Mouse (Mus musculus): ENCODE measurements around the gene Arhgap19. TPM values are rescaled to one million over a fixed set of nuclear protein-coding genes. Genes with fewer than 3 reads are reported as not detected.

The Arhgap19 gene
- polyA plus RNA-seq, 1 experiment from 2014 or later, result 43.6 TPM

DNA sequence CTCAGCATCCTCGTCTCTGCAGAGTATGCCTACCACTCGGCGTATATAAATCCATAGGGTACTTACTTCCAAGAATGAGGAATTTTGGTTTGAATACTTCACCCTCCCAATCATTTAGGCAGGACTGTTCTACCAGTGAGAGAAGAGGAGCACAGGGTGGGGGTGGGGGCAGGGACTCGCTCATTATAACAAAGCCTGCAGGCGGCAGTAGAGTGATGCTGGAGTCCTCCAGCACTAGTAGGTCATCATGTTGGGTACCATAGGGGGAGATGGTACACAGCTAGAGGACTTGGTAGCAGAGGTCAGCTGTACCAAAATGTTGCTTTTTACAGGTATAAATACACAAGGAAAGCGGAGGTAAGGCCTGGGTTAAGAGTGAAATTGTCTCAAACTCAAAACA lies 42.5 kb upstream of the Arhgap19 start:
- Histone ChIP-seq H3K27me3 (ENCODE audit: control insufficient read depth, insufficient read depth, low read length) (peaks cover 7% of the 10 kb centered on the region; the same call in 1 of the 2 replicates), H3K4me3 (ENCODE audit: low read depth, low read length) (no peak overlapping the region), H3K27ac (replicated peaks; ENCODE audit: low read depth, low read length) (no peak overlapping the region), H3K36me3 (ENCODE audit: control insufficient read depth, insufficient read depth, low read length) (no peaks in the 10 kb centered on the region), H3K4me1 (ENCODE audit: control insufficient read depth, insufficient read depth, low read length) (0 out of 2 replicates have a peak, but pooled peaks cover 5% of the 10 kb centered on the region), H3K4me2 (ENCODE audit: low read depth, severe bottlenecking) (no peak overlapping the region), H3K9me3 (ENCODE audit: control insufficient read depth, low read length) (no peaks in the 10 kb centered on the region), H3K9ac (ENCODE audit: low read length) (no peak overlapping the region)
- ATAC-seq (ENCODE audit: insufficient number of reproducible peaks, low FRiP score, low TSS enrichment, low read depth), result no peak
- DNase-seq (ENCODE audit: low spot score), result no peak
- 81% methylated on average over 6 of the region's 6 CpGs for WGBS

GRCm38 (mm10) chr19:41842706-41843105 lies 40.9 kb upstream of the Arhgap19 start:
- H3K4me1 ChIP-seq (ENCODE audit: control insufficient read depth, insufficient read depth, low read length), result 0 out of 2 replicates have a peak, but pooled peaks cover 5% of the 10 kb centered on the region
- H3K27ac ChIP-seq (replicated peaks; ENCODE audit: low read depth, low read length), result no peak overlapping the region
- no peaks in the 10 kb centered on the region for H3K9me3 ChIP-seq (ENCODE audit: control insufficient read depth, low read length)
- H3K36me3 ChIP-seq (ENCODE audit: control insufficient read depth, insufficient read depth, low read length), result no peaks in the 10 kb centered on the region
- no peak overlapping the region for H3K4me3 ChIP-seq (ENCODE audit: low read depth, low read length)
- ATAC-seq (ENCODE audit: insufficient number of reproducible peaks, low FRiP score, low TSS enrichment, low read depth) (no peak), DNase-seq (ENCODE audit: low spot score) (no peak)
- H3K9ac ChIP-seq (ENCODE audit: low read length), result no peak overlapping the region
- no peak overlapping the region for H3K4me2 ChIP-seq (ENCODE audit: low read depth, severe bottlenecking)
- WGBS, result 83% methylated on average over 4 of the region's 4 CpGs
- H3K27me3 ChIP-seq (ENCODE audit: control insufficient read depth, insufficient read depth, low read length), result peaks cover 7% of the 10 kb centered on the region; the same call in 1 of the 2 replicates

DNA sequence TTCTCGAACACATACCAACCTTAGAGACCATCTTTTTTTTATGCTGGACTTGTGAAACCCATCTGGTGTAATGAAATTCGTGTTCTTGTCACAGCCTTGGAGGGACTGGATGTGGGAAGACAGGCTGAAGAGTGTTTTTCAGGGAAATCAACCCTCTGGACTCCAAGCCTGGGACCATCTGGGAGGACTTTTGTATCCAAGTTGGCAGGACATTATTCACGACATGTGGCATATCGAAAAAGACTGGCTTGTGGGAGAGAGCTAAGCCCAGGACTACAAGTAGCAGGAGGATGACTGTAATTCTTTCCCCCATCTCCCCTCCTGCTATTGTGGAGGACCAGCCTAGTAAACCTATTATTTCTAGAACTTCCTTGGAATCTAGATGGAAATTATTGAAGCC lies 40.3 kb upstream of the Arhgap19 start:
- no peak overlapping the region for H3K9ac ChIP-seq (ENCODE audit: low read length)
- no peak for DNase-seq (ENCODE audit: low spot score)
- no peaks in the 10 kb centered on the region for H3K36me3 ChIP-seq (ENCODE audit: control insufficient read depth, insufficient read depth, low read length)
- H3K4me2 ChIP-seq (ENCODE audit: low read depth, severe bottlenecking), result no peak overlapping the region
- no peak for ATAC-seq (ENCODE audit: insufficient number of reproducible peaks, low FRiP score, low TSS enrichment, low read depth)
- no peaks in the 10 kb centered on the region for H3K9me3 ChIP-seq (ENCODE audit: control insufficient read depth, low read length)
- H3K4me1 ChIP-seq (ENCODE audit: control insufficient read depth, insufficient read depth, low read length), result 0 out of 2 replicates have a peak, but pooled peaks cover 5% of the 10 kb centered on the region
- no peak overlapping the region for H3K4me3 ChIP-seq (ENCODE audit: low read depth, low read length)
- no peak overlapping the region for H3K27ac ChIP-seq (replicated peaks; ENCODE audit: low read depth, low read length)
- H3K27me3 ChIP-seq (ENCODE audit: control insufficient read depth, insufficient read depth, low read length), result peaks cover 7% of the 10 kb centered on the region; the same call in 1 of the 2 replicates
- WGBS, result 90% methylated on average over 4 of the region's 4 CpGs

GRCm38 (mm10) chr19:41841105-41841750 lies 39.4 kb upstream of the Arhgap19 start:
- DNase-seq (ENCODE audit: low spot score) (no peak), ATAC-seq (ENCODE audit: insufficient number of reproducible peaks, low FRiP score, low TSS enrichment, low read depth) (no peak)
- 77% methylated on average over 7 of the region's 7 CpGs for WGBS
- no peak overlapping the region for H3K4me3 ChIP-seq (ENCODE audit: low read depth, low read length)
- 0 out of 2 replicates have a peak, but pooled peaks cover 2% of the 10 kb centered on the region for H3K4me1 ChIP-seq (ENCODE audit: control insufficient read depth, insufficient read depth, low read length)
- no peak overlapping the region for H3K4me2 ChIP-seq (ENCODE audit: low read depth, severe bottlenecking)
- no peak overlapping the region for H3K9ac ChIP-seq (ENCODE audit: low read length)
- H3K27me3 ChIP-seq (ENCODE audit: control insufficient read depth, insufficient read depth, low read length), result peaks cover 6% of the 10 kb centered on the region; the same call in 1 of the 2 replicates
- H3K9me3 ChIP-seq (ENCODE audit: control insufficient read depth, low read length), result no peaks in the 10 kb centered on the region
- H3K27ac ChIP-seq (replicated peaks; ENCODE audit: low read depth, low read length), result no peak overlapping the region
- H3K36me3 ChIP-seq (ENCODE audit: control insufficient read depth, insufficient read depth, low read length), result no peaks in the 10 kb centered on the region

DNA sequence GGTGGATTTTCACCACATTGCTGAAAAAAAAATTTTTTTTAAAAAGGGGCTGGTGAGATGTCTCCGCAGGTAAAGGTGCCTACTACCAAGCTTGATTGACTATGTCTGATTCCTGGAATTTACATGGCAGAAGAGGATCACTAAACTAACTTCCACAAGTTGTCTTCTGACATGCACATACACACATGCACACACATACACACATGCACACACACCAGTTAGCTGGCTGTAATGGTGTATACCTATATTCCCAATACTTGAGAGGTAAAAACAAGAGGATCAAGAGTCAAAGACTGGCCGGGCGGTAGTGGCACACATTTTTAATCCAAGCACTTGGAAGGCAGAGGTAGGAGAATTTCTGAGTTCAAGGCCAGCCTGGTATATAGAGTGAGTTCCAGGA lies 37.8 kb upstream of the Arhgap19 start:
- H3K27ac ChIP-seq (replicated peaks; ENCODE audit: low read depth, low read length), result no peak overlapping the region
- H3K4me1 ChIP-seq (ENCODE audit: control insufficient read depth, insufficient read depth, low read length), result no peaks in the 10 kb centered on the region
- H3K9me3 ChIP-seq (ENCODE audit: control insufficient read depth, low read length), result no peaks in the 10 kb centered on the region
- H3K4me2 ChIP-seq (ENCODE audit: low read depth, severe bottlenecking), result no peak overlapping the region
- H3K36me3 ChIP-seq (ENCODE audit: control insufficient read depth, insufficient read depth, low read length), result no peaks in the 10 kb centered on the region
- no peaks in the 10 kb centered on the region for H3K27me3 ChIP-seq (ENCODE audit: control insufficient read depth, insufficient read depth, low read length)
- no peak for DNase-seq (ENCODE audit: low spot score)
- ATAC-seq (ENCODE audit: insufficient number of reproducible peaks, low FRiP score, low TSS enrichment, low read depth), result no peak
- 96% methylated on average over 3 of the region's 3 CpGs for WGBS
- no peak overlapping the region for H3K4me3 ChIP-seq (ENCODE audit: low read depth, low read length)
- no peak overlapping the region for H3K9ac ChIP-seq (ENCODE audit: low read length)

DNA sequence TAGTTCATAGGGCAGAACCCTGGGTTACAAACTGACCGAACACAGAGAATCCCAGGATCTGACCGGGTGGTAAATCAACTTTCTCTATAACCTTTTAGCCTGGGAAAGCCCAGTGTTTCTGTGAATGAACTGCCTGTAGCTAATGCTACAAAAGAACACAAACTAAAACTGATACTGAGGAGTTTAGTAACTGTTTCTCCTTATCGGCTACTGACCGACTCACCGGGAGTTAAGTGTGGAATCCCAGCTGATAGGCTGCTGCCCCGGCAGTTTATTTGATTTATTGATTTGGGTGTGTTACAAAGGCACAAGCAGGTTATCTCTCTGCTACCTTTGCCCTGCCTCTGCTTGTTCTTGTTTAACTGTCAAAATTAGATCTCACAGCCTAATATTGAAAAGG lies 37.0 kb upstream of the Arhgap19 start:
- Histone ChIP-seq H3K4me2 (ENCODE audit: low read depth, severe bottlenecking) (no peak overlapping the region), H3K27ac (replicated peaks; ENCODE audit: low read depth, low read length) (no peak overlapping the region), H3K9ac (ENCODE audit: low read length) (no peak overlapping the region), H3K36me3 (ENCODE audit: control insufficient read depth, insufficient read depth, low read length) (no peaks in the 10 kb centered on the region), H3K9me3 (ENCODE audit: control insufficient read depth, low read length) (no peaks in the 10 kb centered on the region), H3K4me1 (ENCODE audit: control insufficient read depth, insufficient read depth, low read length) (no peaks in the 10 kb centered on the region), H3K27me3 (ENCODE audit: control insufficient read depth, insufficient read depth, low read length) (no peaks in the 10 kb centered on the region), H3K4me3 (ENCODE audit: low read depth, low read length) (no peak overlapping the region)
- DNase-seq (ENCODE audit: low spot score) (no peak), ATAC-seq (ENCODE audit: insufficient number of reproducible peaks, low FRiP score, low TSS enrichment, low read depth) (no peak)
- WGBS, result 36% methylated on average over 6 of the region's 6 CpGs

- no peaks in the 10 kb centered on the region for H3K36me3 ChIP-seq (ENCODE audit: control insufficient read depth, insufficient read depth, low read length)
- no peaks in the 10 kb centered on the region for H3K4me1 ChIP-seq (ENCODE audit: control insufficient read depth, insufficient read depth, low read length)
- no peak overlapping the region for H3K4me3 ChIP-seq (ENCODE audit: low read depth, low read length)
- H3K27ac ChIP-seq (replicated peaks; ENCODE audit: low read depth, low read length), result no peak overlapping the region
- no peaks in the 10 kb centered on the region for H3K9me3 ChIP-seq (ENCODE audit: control insufficient read depth, low read length)
- no peak for ATAC-seq (ENCODE audit: insufficient number of reproducible peaks, low FRiP score, low TSS enrichment, low read depth)
- no peak overlapping the region for H3K4me2 ChIP-seq (ENCODE audit: low read depth, severe bottlenecking)
- H3K9ac ChIP-seq (ENCODE audit: low read length), result no peak overlapping the region
- peak; percentile 18 for DNase-seq (ENCODE audit: low spot score)
- H3K27me3 ChIP-seq (ENCODE audit: control insufficient read depth, insufficient read depth, low read length), result no peaks in the 10 kb centered on the region; the same call in 1 of the 2 replicates
- 58% methylated on average over 4 of the region's 4 CpGs for WGBS
Measured at GRCm38 (mm10) chr19:41837917-41838261, 36.0 kb upstream of the Arhgap19 start.

DNA sequence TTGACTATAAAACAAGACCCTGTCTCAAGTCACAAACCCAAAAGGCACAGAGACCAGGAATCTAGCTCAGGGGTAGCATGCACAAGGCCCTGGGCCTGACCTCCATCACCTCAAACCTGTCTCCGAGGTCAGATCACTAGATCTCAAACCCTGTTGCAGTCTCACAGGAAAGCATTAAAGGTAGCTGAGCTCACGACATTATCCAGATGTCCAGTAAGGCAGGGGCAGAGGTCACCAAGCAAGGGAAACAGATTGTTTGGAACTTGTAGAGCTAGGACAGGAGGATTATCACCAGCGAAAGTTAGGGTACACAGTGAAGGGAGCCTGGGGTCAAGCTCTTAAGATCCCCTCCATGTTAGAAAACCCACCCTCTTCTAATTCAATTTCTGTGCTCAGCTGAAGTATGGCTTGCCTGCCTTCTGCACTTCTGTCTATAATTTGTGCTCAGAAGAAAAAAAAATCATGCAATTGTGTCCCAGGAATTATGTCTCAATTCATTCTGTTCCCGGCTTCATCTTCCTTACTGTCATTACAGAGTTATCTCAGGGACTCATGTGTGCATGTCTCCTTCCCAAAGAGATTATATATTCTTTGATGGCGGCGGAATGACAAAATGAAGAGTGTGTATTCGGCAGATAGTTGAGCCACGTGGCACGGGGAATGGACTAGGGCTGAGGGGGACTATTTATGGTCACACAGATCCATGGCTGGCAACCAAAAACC lies 35.5 kb upstream of the Arhgap19 start:
- H3K9ac ChIP-seq (ENCODE audit: low read length), result no peak overlapping the region
- WGBS, result 50% methylated on average over 9 of the region's 9 CpGs

More for the DNA sequence above, 35.5 kb upstream of the Arhgap19 start:
- no peak for ATAC-seq (ENCODE audit: insufficient number of reproducible peaks, low FRiP score, low TSS enrichment, low read depth)
- peak; percentile 21 for DNase-seq (ENCODE audit: low spot score)
- Histone ChIP-seq H3K4me3 (ENCODE audit: low read depth, low read length) (no peak overlapping the region), H3K4me1 (ENCODE audit: control insufficient read depth, insufficient read depth, low read length) (no peaks in the 10 kb centered on the region), H3K27ac (replicated peaks; ENCODE audit: low read depth, low read length) (no peak overlapping the region), H3K4me2 (ENCODE audit: low read depth, severe bottlenecking) (no peak overlapping the region), H3K36me3 (ENCODE audit: control insufficient read depth, insufficient read depth, low read length) (no peaks in the 10 kb centered on the region), H3K27me3 (ENCODE audit: control insufficient read depth, insufficient read depth, low read length) (peaks cover 4% of the 10 kb centered on the region), H3K9me3 (ENCODE audit: control insufficient read depth, low read length) (no peaks in the 10 kb centered on the region)
